Mouse (Mus musculus) monocyte, adult 2 months (primary cell): Measurements from ENCODE around the gene Steap3.

ENCODE experiments used
- DNase-seq, 2 experiments: peaks; one replicate each; pipeline ENCODE4 v3.0.0; 2022; ENCODE audit warnings: low spot score in 2 of 2, low read depth in 1 of 2

The Steap3 gene

DNA sequence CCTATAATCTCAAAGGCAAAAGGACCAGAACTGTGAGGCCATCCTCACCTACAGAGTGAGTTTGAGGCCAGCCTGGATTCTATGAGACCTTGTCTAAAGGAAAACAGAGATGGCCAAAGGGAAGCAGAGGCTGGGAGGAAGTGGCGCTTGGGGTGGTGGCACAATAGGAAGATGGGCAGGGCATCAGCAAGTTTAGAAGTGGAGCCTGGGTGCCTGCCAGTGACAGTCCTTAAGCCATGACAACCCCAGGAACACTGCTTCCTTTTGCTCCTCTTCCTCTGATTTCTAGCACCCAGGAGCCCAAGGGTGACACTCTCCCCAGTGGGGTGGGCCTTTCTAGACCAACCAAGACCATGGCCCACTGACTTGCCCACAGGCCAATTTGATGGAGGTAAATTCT is 21.3 kb downstream of the Steap3 start:
- peak in 1 of 2 experiments; percentile 9 for DNase-seq

DNA sequence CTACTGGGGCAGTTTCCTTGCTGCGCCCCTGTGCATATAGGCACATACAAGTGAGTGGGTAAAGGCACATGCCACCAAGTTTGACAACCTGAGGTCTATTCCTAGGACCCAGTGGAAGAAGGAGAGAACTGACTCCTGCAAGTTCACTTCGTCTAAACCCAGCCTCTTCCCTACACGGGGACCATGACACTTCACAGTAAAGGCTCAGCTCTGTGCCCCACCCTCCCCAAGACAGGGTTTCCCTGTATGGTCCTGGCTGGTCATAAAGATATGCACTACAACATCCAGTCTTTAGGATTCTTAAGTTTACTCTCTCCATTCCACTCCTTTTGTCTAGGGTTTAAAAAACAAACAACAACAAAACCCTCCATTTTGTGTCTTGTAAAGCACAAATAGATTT is 21.9 kb downstream of the Steap3 start:
- no peak for DNase-seq

DNA sequence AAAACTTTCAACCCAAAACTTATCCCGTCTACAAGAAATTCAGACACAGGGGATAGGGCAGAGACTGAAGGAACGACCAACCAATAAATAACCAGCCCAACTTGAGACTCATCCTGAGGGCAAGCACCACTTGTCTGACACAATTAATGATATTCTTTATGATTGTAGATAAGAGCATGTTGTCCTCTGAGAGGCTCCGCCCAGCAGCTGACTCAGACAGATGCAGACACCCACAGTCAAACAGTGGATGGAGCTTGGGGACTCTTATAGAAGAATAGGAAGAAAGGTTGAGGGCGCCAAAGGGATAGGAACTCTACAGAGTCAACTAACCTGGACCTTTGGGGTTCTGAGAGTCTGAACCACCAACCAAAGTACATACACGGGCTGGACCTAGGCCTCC is 22.7 kb downstream of the Steap3 start:
- DNase-seq = no peak

GRCm38 (mm10) chr1:120248156-120248555 is 24.3 kb downstream of the Steap3 start:
- no peak for DNase-seq

- no peak for DNase-seq
These were observed 25.2 kb downstream of the Steap3 start for GRCm38 (mm10) chr1:120247351-120247750.

DNA sequence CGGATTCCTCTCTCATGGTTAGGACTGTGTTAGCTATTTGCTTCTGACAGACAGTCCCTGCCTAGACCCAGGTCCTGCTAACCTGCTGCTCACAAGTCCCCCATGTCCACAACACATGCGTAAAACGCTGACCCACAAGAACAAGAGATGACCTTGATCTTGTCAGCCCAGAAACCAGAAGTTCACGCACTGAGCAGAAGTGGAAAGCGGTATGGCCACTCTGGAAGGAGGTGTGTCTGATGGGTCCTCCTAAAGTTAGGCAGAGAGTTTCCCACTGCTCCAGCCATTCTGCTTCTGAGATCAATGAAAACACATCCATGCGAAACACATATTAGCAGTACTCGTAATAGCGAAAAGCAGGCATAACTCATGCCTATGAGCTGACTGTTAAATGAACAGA is 25.6 kb downstream of the Steap3 start:
- no peak for DNase-seq

GRCm38 (mm10) chr1:120245661-120246131 is 26.8 kb downstream of the Steap3 start:
- no peak for DNase-seq

DNA sequence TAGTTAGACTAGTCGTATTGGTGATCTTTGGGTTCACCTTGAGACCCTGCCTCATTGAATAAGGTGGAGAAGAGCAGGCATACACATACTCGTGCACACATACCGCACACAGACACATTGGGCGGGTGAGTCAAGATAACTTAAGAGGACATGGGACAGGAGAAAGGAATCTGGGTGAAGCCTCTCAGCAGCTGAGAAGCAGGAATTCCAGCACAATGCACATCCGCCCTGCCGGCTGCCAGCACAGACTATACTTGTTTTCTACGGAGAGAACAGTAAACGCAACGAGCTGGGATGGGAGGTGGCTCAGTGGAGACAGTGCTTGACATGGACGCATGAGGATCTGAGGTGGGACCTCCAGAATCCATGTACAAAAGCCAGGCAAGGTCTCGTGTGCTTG is 27.9 kb downstream of the Steap3 start:
- no peak for DNase-seq

DNA sequence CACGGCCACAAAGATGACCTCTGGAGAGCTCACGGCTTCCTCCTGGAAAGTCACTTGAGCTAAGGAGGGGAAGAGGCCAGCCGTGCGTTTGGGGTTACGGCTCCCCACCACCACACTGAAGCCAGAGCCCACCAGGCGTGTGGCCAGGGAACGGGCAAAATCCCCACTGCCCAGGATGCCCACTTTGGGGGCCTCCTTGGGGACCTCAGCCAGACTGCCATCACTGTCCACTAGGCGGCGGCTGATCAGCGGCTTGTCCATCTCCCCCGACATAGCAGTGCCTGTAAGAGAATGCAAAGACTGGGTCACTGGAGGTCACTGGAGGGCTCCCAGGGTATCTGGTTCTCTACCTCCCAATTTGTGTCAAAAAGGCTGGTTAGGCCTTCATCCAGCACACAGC is 28.5 kb downstream of the Steap3 start:
- DNase-seq = no peak

GRCm38 (mm10) chr1:120237068-120237467 is 35.4 kb downstream of the Steap3 start:
- no peak for DNase-seq

GRCm38 (mm10) chr1:120236424-120236823 is 36.1 kb downstream of the Steap3 start:
- DNase-seq = no peak

DNA sequence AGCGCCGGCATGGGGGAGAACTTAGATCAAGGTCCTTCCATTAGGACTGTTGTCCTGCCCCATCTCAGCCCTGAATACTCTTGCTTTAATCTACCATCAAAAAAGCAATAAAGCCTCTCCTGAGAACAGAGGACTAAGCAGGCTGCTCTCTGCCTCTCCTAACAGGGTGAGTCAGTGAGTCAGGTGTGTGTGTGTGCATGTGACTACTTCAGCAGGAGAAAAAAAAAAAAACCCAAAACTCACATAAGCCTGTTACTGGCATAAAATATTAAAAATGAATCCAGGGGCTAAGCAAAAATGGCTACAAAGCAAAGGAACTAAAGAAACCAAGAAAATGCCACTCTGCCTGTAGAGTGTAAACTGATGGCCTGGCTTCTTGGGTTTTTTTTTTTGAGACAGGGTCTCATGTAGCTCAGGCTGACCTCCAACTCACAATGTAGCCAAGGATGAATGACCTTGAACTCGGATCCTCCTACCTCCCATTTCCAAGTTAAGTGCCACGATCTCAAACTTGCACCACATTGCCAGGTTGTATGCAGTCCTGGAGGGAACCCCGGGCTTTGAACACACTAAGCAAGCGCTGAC is 36.8 kb downstream of the Steap3 start:
- no peak for DNase-seq

- no peak for DNase-seq
These were observed 40.3 kb downstream of the Steap3 start for GRCm38 (mm10) chr1:120232170-120232569.

DNA sequence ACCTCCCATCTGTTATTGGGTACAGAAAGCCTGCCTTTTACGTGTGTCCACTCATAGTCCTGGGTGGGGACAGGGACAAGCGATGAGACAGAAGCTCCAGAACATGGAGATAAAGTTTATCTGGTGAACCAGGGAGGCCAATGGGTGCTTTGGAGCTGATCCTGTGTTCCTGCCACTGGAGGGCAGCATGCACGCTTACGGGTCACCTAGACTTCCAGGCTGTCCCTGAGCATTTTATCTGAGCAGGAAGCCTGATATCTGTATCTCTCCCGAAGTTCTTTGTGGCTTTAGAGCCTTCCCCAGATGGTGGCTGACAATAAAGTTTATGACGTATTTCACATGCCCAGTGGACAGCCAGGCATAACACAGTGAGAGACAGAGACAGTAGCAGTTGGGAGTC is 41.2 kb downstream of the Steap3 start:
- DNase-seq = no peak

DNA sequence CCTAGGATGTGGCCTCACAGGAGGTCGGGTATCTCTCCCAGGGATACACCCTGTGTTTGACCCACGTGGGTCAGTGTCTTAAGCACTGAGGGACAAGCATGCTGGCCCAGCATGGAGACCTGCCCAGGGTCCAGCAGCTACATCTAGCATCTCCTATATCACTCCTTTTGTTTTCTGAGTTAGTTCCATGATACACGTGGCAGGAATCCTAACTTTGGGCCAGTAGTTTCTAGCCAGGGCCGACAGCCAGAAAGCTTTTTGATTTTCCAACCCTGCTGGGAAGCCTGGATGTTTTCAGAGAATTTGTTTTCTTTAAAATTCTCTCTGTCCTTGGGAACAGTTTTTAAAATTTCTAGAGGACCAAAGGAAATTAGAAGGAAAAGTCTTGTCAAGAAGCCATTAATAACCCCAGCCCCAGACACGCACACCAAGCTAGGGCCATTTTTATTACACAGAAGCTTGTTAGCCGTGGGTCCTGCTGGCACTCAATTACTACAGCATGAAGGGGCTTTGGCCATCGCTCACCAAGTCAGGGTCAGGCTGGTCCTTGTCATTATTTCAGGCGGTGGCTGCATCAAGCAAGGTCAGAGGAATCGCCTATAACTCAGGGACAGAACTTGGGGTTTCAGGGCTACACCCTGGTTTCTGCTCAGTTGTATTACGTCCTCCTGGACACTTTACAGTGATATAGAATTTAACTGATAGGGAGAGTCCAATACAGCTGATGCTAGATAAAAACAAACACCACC is 42.6 kb downstream of the Steap3 start:
- DNase-seq = no peak

DNA sequence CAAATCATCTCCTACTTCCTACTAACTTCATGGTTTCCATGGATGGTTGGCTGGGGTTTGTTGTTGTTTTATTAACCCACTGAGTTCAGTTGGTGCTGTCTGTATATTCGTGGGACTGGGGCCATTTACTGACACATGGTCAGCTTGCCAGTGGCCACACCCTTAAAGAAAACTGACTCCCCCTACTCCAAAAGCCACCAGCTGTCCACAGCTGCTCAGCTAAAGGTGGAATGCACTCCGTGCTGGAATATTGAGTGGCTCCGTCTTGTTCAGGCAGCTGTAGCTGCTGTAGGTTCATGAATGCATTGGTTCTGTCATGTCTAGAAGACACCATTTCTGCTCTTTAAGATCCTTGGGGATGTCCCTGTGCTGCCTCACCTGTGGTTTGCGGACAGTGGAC is 48.9 kb downstream of the Steap3 start:
- no peak for DNase-seq

GRCm38 (mm10) chr1:120221285-120221684 is 51.2 kb downstream of the Steap3 start:
- DNase-seq = no peak

DNA sequence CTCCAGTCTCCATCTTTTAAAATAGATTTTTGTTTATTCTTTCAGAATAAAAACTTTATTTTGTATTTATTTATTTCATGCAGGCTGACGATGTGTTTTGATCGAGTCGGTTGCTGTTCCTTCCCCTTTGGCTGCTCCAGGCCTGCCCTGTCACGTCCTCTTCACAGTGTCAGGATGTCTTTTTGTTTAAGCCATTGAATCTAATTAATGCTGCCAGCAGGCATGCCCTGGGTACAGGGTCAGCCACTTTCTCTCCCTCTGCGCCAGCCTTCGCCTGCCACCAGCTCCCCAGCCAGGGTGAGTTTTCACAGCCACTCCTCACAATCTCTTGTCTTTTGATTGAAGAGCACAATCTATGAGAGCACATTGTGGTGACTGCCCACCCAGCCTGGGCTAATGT is 51.7 kb downstream of the Steap3 start:
- DNase-seq = no peak

DNA sequence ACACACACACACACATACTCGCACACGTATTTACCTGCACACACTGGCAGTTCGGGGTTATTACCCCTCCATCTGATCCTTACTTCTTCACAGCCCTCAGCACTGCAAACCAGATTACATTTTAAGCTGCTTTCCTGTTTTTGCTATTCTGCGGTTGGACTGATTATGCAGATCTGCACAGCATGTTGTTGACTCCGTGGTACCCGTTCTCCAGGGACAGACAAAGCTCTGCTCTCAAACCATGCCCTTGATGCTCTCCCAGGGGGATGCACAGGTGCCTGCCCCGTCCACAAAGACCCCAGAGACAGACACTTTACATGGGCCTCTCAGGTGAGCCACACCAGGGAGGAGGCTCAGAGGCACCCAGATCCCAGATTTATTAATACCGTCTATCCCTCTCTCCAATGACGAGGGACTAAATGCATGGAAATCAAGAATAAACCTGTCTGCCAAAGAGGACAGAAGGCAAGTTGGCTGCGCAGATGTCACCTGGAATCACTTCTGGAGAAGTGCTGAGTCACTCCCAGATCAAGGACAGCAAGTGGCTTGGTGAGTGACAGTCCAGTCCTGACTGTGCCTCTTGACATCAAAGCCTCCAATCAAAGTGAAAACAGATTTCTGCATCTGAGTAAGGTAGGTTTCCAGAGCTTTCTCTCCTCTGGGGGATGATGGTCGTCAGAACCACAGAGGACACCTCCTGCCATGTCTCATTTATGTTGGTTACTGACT is 63.8 kb downstream of the Steap3 start:
- DNase-seq = no peak

DNA sequence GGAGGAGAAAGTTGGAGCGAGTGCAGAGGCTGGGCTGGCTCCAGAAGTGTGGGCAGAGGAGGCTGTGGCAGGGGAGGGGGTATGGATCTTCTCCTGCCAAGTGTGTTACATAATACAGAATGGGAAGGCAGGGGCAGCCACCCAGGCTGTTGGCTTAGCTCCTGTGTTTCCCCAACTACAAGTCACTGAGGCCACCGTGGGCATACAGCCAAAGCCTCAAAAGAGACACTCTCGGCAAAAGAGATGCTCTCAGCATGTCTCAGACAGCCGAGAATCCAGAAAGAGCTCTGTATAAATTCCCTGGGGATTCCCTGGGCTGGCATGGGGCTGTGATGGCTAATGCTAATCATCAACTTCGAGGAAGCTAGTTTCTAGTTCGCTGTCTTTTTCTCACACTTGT is 64.9 kb downstream of the Steap3 start:
- no peak for DNase-seq

DNA sequence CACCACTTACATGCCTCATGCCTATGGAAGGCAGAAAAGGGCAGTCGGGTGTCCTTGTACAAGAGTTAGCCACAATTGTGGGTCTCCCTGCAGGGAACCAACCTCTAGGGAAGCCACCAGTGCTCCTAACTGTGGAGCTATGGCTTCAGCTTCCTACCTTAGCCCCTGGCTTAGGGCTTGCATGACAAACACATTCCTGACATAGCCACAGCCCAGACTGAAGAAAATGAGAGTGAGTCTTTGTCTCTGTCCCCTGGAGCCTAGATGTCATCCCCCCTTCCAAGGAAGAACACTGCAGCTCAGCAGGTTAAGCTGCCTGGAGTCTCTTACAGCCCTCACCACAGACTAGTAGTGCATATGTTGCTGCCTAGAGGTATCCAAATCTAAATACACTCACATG is 67.7 kb downstream of the Steap3 start:
- no peak for DNase-seq

GRCm38 (mm10) chr1:120203836-120204235 is 68.7 kb downstream of the Steap3 start:
- no peak for DNase-seq
